Mouse (Mus musculus) brain, adult 2 months (tissue): ENCODE measurements around the gene Galnt17.

Source experiments
- DNase-seq: peaks from one replicate; pipeline ENCODE4 v3.0.0; 2011; ENCODE audit warnings: low read depth, low spot score

Galnt17 gene

GRCm38 (mm10) chr5:130930999-130931398 is 377.3 kb downstream of the Galnt17 start:
- no peak for DNase-seq

- no peak for DNase-seq
Measured at GRCm38 (mm10) chr5:130927794-130928149, 380.5 kb downstream of the Galnt17 start.

- peak; percentile 38 for DNase-seq
Measured at GRCm38 (mm10) chr5:130927138-130927793, 381.0 kb downstream of the Galnt17 start.

GRCm38 (mm10) chr5:130925681-130926080 is 382.6 kb downstream of the Galnt17 start:
- DNase-seq = peak; percentile 32

- DNase-seq = no peak
Measured at GRCm38 (mm10) chr5:130924245-130924827, 384.0 kb downstream of the Galnt17 start.

GRCm38 (mm10) chr5:130919969-130920368 is 388.3 kb downstream of the Galnt17 start:
- DNase-seq = no peak

GRCm38 (mm10) chr5:130914606-130915005 is 393.7 kb downstream of the Galnt17 start:
- DNase-seq = peak; percentile 43

- peak; percentile 56 for DNase-seq
Measured at GRCm38 (mm10) chr5:130911551-130911950, 396.7 kb downstream of the Galnt17 start.

- DNase-seq = no peak
Measured at GRCm38 (mm10) chr5:130901736-130902135, 406.6 kb downstream of the Galnt17 start.

GRCm38 (mm10) chr5:130895991-130896390 is 412.3 kb downstream of the Galnt17 start:
- no peak for DNase-seq

GRCm38 (mm10) chr5:130891735-130892134 is 416.6 kb downstream of the Galnt17 start:
- no peak for DNase-seq

GRCm38 (mm10) chr5:130880331-130880730 is 428.0 kb downstream of the Galnt17 start:
- no peak for DNase-seq

GRCm38 (mm10) chr5:130875391-130875790 is 432.9 kb downstream of the Galnt17 start:
- DNase-seq = peak; percentile 71

- DNase-seq = peak; percentile 97
Measured at GRCm38 (mm10) chr5:130871086-130871485, 437.2 kb downstream of the Galnt17 start.

- no peak for DNase-seq
Measured at GRCm38 (mm10) chr5:130869869-130870268, 438.4 kb downstream of the Galnt17 start.

- DNase-seq = peak; percentile 74
Measured at GRCm38 (mm10) chr5:130862302-130862701, 446.0 kb downstream of the Galnt17 start.

- no peak for DNase-seq
Measured at GRCm38 (mm10) chr5:130859736-130860135, 448.6 kb downstream of the Galnt17 start.

GRCm38 (mm10) chr5:130858706-130859105 is 449.6 kb downstream of the Galnt17 start:
- no peak for DNase-seq

- DNase-seq = peak; percentile 78
Measured at GRCm38 (mm10) chr5:130858148-130858547, 450.1 kb downstream of the Galnt17 start.

GRCm38 (mm10) chr5:130854430-130854829 is 453.9 kb downstream of the Galnt17 start:
- DNase-seq = peak; percentile 90

GRCm38 (mm10) chr5:130853371-130853770 is 454.9 kb downstream of the Galnt17 start:
- DNase-seq = peak; percentile 93

- no peak for DNase-seq
Measured at GRCm38 (mm10) chr5:130852182-130852581, 456.1 kb downstream of the Galnt17 start.

GRCm38 (mm10) chr5:130849610-130850009 is 458.7 kb downstream of the Galnt17 start:
- no peak for DNase-seq
